Mouse (Mus musculus) neutrophil, adult 65 days (primary cell): Measurements from ENCODE around the gene Cspg4. TPM values are rescaled to one million over a fixed set of nuclear protein-coding genes. Genes with fewer than 3 reads are reported as not detected.

ENCODE experiments used
- total RNA-seq: library from RNA; stranded (reverse); gene quantifications from 2 replicates; pipeline ENCODE4 v1.2.4, GENCODE M21; 2023

Gene Cspg4
- not detected in 2 replicates for total RNA-seq

DNA sequence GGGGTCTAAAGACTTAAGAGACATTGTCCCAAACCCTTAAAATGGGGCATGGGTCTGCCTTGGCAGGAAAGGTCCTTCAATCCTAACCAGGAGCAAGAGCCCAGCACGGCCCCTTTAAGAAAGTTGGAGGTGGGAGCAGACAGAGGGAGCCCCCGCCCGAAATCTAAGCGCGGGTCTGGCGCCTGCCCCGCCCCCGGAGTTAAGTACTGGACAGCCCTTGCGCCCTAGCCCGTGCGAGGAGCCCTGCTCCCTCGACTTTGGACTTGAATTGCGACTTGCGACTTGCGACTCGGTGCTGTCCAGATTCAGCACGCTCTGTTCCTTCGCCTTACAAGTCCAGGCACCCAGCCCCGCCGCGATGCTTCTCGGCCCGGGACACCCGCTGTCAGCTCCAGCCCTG is at the start of gene Cspg4:
Gene Cspg4 (plus strand): TSS at position 202 of the 400 bp plus-strand sequence.

GRCm38 (mm10) chr9:56864216-56864729 is 560 bp upstream of the Cspg4 start, which contains the start of gene Odf3l1:
Gene Odf3l1 (minus strand): TSS chr9:56864679.

DNA sequence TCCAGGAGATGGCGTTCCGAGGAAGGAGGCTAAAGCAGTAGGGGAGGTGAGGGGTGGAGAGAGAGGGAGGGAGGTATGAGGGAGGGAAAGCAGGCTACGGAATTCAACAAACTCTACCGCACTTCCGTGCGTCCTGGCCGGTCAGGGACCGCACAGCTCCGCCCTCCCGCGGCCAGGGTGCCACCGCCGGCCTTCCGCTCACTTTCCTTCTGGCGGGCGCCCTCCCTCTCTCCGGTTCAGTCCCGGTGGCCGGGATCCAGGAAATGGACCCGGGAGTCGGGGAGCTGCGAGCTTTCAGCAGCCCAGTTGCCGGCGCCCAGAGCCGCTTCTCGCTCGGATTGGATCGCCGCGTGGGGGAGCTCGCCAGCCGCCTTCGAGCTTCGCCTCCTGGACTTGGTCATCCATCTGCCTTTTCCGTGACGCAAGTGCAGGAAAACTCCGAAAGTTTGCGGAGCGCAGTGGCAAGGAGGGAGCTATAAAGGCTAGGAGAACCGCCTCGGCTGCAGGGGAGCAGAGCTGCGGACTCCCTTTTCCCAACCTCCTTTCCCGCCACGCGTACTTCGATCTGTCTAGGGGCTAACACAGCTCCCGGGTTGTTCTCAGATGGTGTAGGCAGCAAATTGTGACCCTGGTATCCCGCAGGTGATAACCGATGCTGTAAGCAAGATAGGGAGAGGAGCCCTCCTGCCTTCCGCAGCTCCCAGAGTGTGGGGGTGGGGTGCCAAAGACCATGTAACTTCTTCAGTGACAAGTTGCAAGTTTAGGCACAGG is 63.4 kb downstream of the Cspg4 start, which contains the start of gene Snx33:
Gene Snx33 (minus strand): TSS at position 331 of the 771 bp plus-strand sequence.

GRCm38 (mm10) chr9:56937223-56938160 is 72.7 kb downstream of the Cspg4 start, which contains the start of gene Imp3:
Gene Imp3 (plus strand): TSS chr9:56937475.

Other genes with a start within 250 kb of the Cspg4 start
- gene Lingo1, start 68.6 kb upstream of the Cspg4 start, total RNA-seq: not detected in 2 replicates
- gene Odf3l1, start 354 bp upstream of the Cspg4 start, total RNA-seq: not detected in 2 replicates
- 1.6 and 2.1 TPM in 2 replicates for gene Snx33, start 63.3 kb downstream of the Cspg4 start, total RNA-seq
- 24.1 and 25.3 TPM in 2 replicates for gene Imp3, start 72.4 kb downstream of the Cspg4 start, total RNA-seq
- 2.2 and 2.4 TPM in 2 replicates for gene Snupn, start 85.8 kb downstream of the Cspg4 start, total RNA-seq
- gene Ptpn9, start 129.9 kb downstream of the Cspg4 start, total RNA-seq: 17.8 and 27.1 TPM in 2 replicates
- 66.1 and 69.5 TPM in 2 replicates for gene Sin3a, start 207.0 kb downstream of the Cspg4 start, total RNA-seq